Mouse (Mus musculus): Measurements from ENCODE around the gene Birc7.

DNA sequence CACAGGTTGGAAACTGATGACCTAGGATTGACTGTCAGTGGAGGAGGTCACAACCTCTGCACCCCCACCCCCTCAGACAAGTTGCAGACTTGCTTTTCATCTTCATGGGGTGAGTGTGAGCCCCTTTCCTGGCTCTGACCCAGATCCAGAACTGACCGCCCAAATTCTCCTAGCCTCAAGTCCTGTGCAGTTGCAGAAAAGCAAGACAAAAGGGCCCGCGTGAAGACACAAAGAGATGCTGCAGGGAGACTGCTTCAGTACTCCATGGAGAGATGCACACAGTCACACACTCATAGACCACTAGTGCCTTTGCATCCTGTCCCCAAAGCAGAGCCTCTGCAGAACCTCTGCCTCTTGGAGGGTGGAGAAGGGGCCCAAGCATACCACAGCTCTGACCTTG is 33.5 kb upstream of the Birc7 start:
- TF ChIP-seq CTCF (IDR thresholded peaks at IDR 0.05 in 2 of 3, conservative IDR thresholded peaks at IDR 0.05 in 1 of 3; ENCODE audit: control insufficient read depth in 1 of 3, insufficient read depth in 1 of 3, low read depth in 2 of 3, low read length in 3 of 3, poor library complexity in 1 of 3, severe bottlenecking in 1 of 3) = no peak
- TF ChIP-seq ELF1 (IDR thresholded peaks at IDR 0.05; ENCODE audit: low read depth, low read length) = no peak
- no peak for TF ChIP-seq POLR2A (IDR thresholded peaks at IDR 0.05; ENCODE audit: control insufficient read depth in 1 of 2, insufficient read depth in 1 of 2, low read depth in 1 of 2, low read length in 2 of 2, poor library complexity in 1 of 2)
- TF ChIP-seq GATA1 (IDR thresholded peaks at IDR 0.05; ENCODE audit: low read depth, low read length) = no peak
- TF ChIP-seq RCOR1 (IDR thresholded peaks at IDR 0.05; ENCODE audit: low read depth, low read length) = no peak
- TF ChIP-seq MAX (IDR thresholded peaks at IDR 0.05; ENCODE audit: low read length) = no peak
- TF ChIP-seq ZC3H11A (IDR thresholded peaks at IDR 0.05; ENCODE audit: low read depth, low read length) = no peak
